Mouse (Mus musculus): ENCODE measurements around the gene Zfp941. TPM values are rescaled to one million over a fixed set of nuclear protein-coding genes. Genes with fewer than 3 reads are reported as not detected.

The Zfp941 gene
- total RNA-seq, 1 experiment: 12.0 TPM

GRCm38 (mm10) chr7:140812850-140813249 lies 9.1 kb downstream of the Zfp941 start:
- no peaks in the 10 kb centered on the region for H3K4me1 ChIP-seq (ENCODE audit: control insufficient read depth in 2 of 2, insufficient read depth in 2 of 2, low read length in 2 of 2, poor library complexity in 1 of 2)

GRCm38 (mm10) chr7:140811714-140812113 lies 10.3 kb downstream of the Zfp941 start:
- Histone ChIP-seq H3K9ac (ENCODE audit: insufficient read depth, low read depth, low read length, poor library complexity, severe bottlenecking) (no peak overlapping the region), H3K27ac (ENCODE audit: insufficient read depth, low read depth, low read length, poor library complexity, severe bottlenecking) (no peak overlapping the region), H3K4me1 (ENCODE audit: control insufficient read depth in 2 of 2, insufficient read depth in 2 of 2, low read length in 2 of 2, poor library complexity in 1 of 2) (0 out of 4 replicates have a peak, but pooled peaks cover 0 to 2% of the 10 kb centered on the region in 2 experiments), H3K36me3 (ENCODE audit: control insufficient read depth, insufficient read depth, low read length, poor library complexity, severe bottlenecking) (peaks cover 14% of the 10 kb centered on the region), H3K9me3 (ENCODE audit: control insufficient read depth, insufficient read depth, low read depth, low read length) (no peaks in the 10 kb centered on the region), H3K4me3 (ENCODE audit: insufficient read depth in 1 of 2, low read depth in 1 of 2, low read length in 2 of 2, poor library complexity in 1 of 2, severe bottlenecking in 1 of 2) (no peak overlapping the region)
- no peak for DNase-seq (ENCODE audit: low read depth, low spot score)
- in situ Hi-C loops (cut with MboI; ENCODE audit: low sequenced_read_pairs in 2 of 2, unreplicated experiment in 2 of 2): no loop called here
- TF ChIP-seq ZNF384 (IDR thresholded peaks at IDR 0.05; ENCODE audit: low read depth, low read length): no peak
- TF ChIP-seq CHD2 (IDR thresholded peaks at IDR 0.05; ENCODE audit: low read depth, low read length): no peak
- no peak for TF ChIP-seq HCFC1 (IDR thresholded peaks at IDR 0.05; ENCODE audit: borderline replicate concordance, insufficient read depth, low read length)
- no peak for TF ChIP-seq ZC3H11A (IDR thresholded peaks at IDR 0.05; ENCODE audit: borderline replicate concordance, low read depth, low read length)
- no peak for TF ChIP-seq MAFK (IDR thresholded peaks at IDR 0.05; ENCODE audit: insufficient read depth, low read depth, low read length)

More at GRCm38 (mm10) chr7:140812850-140813249, 9.1 kb downstream of the Zfp941 start:
- no peak overlapping the region for H3K9ac ChIP-seq (ENCODE audit: insufficient read depth, low read depth, low read length, poor library complexity, severe bottlenecking)
- in situ Hi-C loops (cut with MboI; ENCODE audit: low sequenced_read_pairs in 2 of 2, unreplicated experiment in 2 of 2): no loop called here
- no peak overlapping the region for H3K27ac ChIP-seq (ENCODE audit: insufficient read depth, low read depth, low read length, poor library complexity, severe bottlenecking)
- DNase-seq (ENCODE audit: low read depth, low spot score): no peak
- H3K4me3 ChIP-seq (ENCODE audit: insufficient read depth in 1 of 2, low read depth in 1 of 2, low read length in 2 of 2, poor library complexity in 1 of 2, severe bottlenecking in 1 of 2): no peak overlapping the region
- TF ChIP-seq ZNF384 (IDR thresholded peaks at IDR 0.05; ENCODE audit: low read depth, low read length) (no peak), ZC3H11A (IDR thresholded peaks at IDR 0.05; ENCODE audit: borderline replicate concordance, low read depth, low read length) (no peak), CHD2 (IDR thresholded peaks at IDR 0.05; ENCODE audit: low read depth, low read length) (no peak), HCFC1 (IDR thresholded peaks at IDR 0.05; ENCODE audit: borderline replicate concordance, insufficient read depth, low read length) (no peak), MAFK (IDR thresholded peaks at IDR 0.05; ENCODE audit: insufficient read depth, low read depth, low read length) (no peak)
- peaks cover 15% of the 10 kb centered on the region for H3K36me3 ChIP-seq (ENCODE audit: control insufficient read depth, insufficient read depth, low read length, poor library complexity, severe bottlenecking)
- no peaks in the 10 kb centered on the region for H3K9me3 ChIP-seq (ENCODE audit: control insufficient read depth, insufficient read depth, low read depth, low read length)

DNA sequence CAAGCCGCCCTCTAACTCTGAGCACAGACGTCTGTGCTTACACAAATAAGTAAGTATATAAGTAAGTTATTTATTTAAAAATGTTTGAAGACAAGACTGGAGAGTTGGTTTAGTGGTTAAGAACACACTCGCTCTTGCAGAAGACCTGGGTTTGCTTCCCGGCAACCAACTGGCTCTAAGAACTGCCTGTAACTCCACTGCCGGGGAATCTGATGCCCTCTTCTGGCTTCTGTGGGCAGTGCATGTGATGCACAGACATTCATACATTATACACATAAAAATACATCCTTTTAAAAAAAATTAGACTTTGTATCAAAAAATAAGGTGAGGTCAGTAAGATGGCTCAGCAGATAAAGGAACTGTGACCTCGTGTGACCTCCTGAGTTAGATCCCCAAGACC lies 11.5 kb downstream of the Zfp941 start:
- Histone ChIP-seq H3K27ac (ENCODE audit: insufficient read depth, low read depth, low read length, poor library complexity, severe bottlenecking) (no peak overlapping the region), H3K4me3 (ENCODE audit: insufficient read depth in 1 of 2, low read depth in 1 of 2, low read length in 2 of 2, poor library complexity in 1 of 2, severe bottlenecking in 1 of 2) (no peak overlapping the region), H3K9ac (ENCODE audit: insufficient read depth, low read depth, low read length, poor library complexity, severe bottlenecking) (no peak overlapping the region), H3K9me3 (ENCODE audit: control insufficient read depth, insufficient read depth, low read depth, low read length) (no peaks in the 10 kb centered on the region), H3K36me3 (ENCODE audit: control insufficient read depth, insufficient read depth, low read length, poor library complexity, severe bottlenecking) (peaks cover 14% of the 10 kb centered on the region), H3K4me1 (ENCODE audit: control insufficient read depth in 2 of 2, insufficient read depth in 2 of 2, low read length in 2 of 2, poor library complexity in 1 of 2) (0 out of 4 replicates have a peak, but pooled peaks cover 0 to 2% of the 10 kb centered on the region in 2 experiments)
- no peak for DNase-seq (ENCODE audit: low read depth, low spot score)
- TF ChIP-seq ZC3H11A (IDR thresholded peaks at IDR 0.05; ENCODE audit: borderline replicate concordance, low read depth, low read length) (peak; percentile 47; the same call in 1 of the 2 replicates), HCFC1 (IDR thresholded peaks at IDR 0.05; ENCODE audit: borderline replicate concordance, insufficient read depth, low read length) (no peak)
- in situ Hi-C loops (cut with MboI; ENCODE audit: low sequenced_read_pairs in 2 of 2, unreplicated experiment in 2 of 2): no loop called here

- no peaks in the 10 kb centered on the region for H3K9me3 ChIP-seq (ENCODE audit: control insufficient read depth, insufficient read depth, low read depth, low read length)
- DNase-seq (ENCODE audit: low read depth, low spot score): peak; percentile 51
- 0 out of 4 replicates have a peak, but pooled peaks cover 0 to 2% of the 10 kb centered on the region in 2 experiments for H3K4me1 ChIP-seq (ENCODE audit: control insufficient read depth in 2 of 2, insufficient read depth in 2 of 2, low read length in 2 of 2, poor library complexity in 1 of 2)
- in situ Hi-C loops (cut with MboI; ENCODE audit: low sequenced_read_pairs in 2 of 2, unreplicated experiment in 2 of 2): no loop called here
- no peak overlapping the region for H3K27ac ChIP-seq (ENCODE audit: insufficient read depth, low read depth, low read length, poor library complexity, severe bottlenecking)
- H3K9ac ChIP-seq (ENCODE audit: insufficient read depth, low read depth, low read length, poor library complexity, severe bottlenecking): no peak overlapping the region
- no peak overlapping the region for H3K4me3 ChIP-seq (ENCODE audit: insufficient read depth in 1 of 2, low read depth in 1 of 2, low read length in 2 of 2, poor library complexity in 1 of 2, severe bottlenecking in 1 of 2)
- 0 out of 2 replicates have a peak, but pooled peaks cover 2% of the 10 kb centered on the region for H3K36me3 ChIP-seq (ENCODE audit: control insufficient read depth, insufficient read depth, low read length, poor library complexity, severe bottlenecking)
- TF ChIP-seq HCFC1 (IDR thresholded peaks at IDR 0.05; ENCODE audit: borderline replicate concordance, insufficient read depth, low read length) (no peak), MAFK (IDR thresholded peaks at IDR 0.05; ENCODE audit: insufficient read depth, low read depth, low read length) (no peak), ZNF384 (IDR thresholded peaks at IDR 0.05; ENCODE audit: low read depth, low read length) (no peak), ZC3H11A (IDR thresholded peaks at IDR 0.05; ENCODE audit: borderline replicate concordance, low read depth, low read length) (peak; percentile 18; the same call in 1 of the 2 replicates), CHD2 (IDR thresholded peaks at IDR 0.05; ENCODE audit: low read depth, low read length) (no peak)
Measured at GRCm38 (mm10) chr7:140805704-140806103, 16.3 kb downstream of the Zfp941 start.

- Histone ChIP-seq H3K4me3 (ENCODE audit: insufficient read depth in 1 of 2, low read depth in 1 of 2, low read length in 2 of 2, poor library complexity in 1 of 2, severe bottlenecking in 1 of 2) (no peak overlapping the region), H3K27ac (ENCODE audit: insufficient read depth, low read depth, low read length, poor library complexity, severe bottlenecking) (no peak overlapping the region), H3K4me1 (ENCODE audit: control insufficient read depth in 2 of 2, insufficient read depth in 2 of 2, low read length in 2 of 2, poor library complexity in 1 of 2) (0 out of 4 replicates have a peak, but pooled peaks cover 0 to 2% of the 10 kb centered on the region in 2 experiments), H3K9me3 (ENCODE audit: control insufficient read depth, insufficient read depth, low read depth, low read length) (no peaks in the 10 kb centered on the region), H3K9ac (ENCODE audit: insufficient read depth, low read depth, low read length, poor library complexity, severe bottlenecking) (no peak overlapping the region), H3K36me3 (ENCODE audit: control insufficient read depth, insufficient read depth, low read length, poor library complexity, severe bottlenecking) (no peaks in the 10 kb centered on the region)
- TF ChIP-seq ZC3H11A (IDR thresholded peaks at IDR 0.05; ENCODE audit: borderline replicate concordance, low read depth, low read length) (no peak), CHD2 (IDR thresholded peaks at IDR 0.05; ENCODE audit: low read depth, low read length) (no peak)
- in situ Hi-C loops (cut with MboI; ENCODE audit: low sequenced_read_pairs in 2 of 2, unreplicated experiment in 2 of 2): no loop called here
- no peak for DNase-seq (ENCODE audit: low read depth, low spot score)
Measured at GRCm38 (mm10) chr7:140802629-140803028, 19.3 kb downstream of the Zfp941 start.
